Mouse (Mus musculus) brain, adult 2 months (tissue): ENCODE results near the gene Popdc3.
"Not testable (repeated sequence)": the region's sequence is repeated elsewhere in the genome, so short reads cannot be mapped to it uniquely, and the experiment has no call there.

Source experiments
- DNase-seq: peaks from one replicate; pipeline ENCODE4 v3.0.0; 2011; ENCODE audit warnings: low read depth, low spot score

Popdc3 gene

DNA sequence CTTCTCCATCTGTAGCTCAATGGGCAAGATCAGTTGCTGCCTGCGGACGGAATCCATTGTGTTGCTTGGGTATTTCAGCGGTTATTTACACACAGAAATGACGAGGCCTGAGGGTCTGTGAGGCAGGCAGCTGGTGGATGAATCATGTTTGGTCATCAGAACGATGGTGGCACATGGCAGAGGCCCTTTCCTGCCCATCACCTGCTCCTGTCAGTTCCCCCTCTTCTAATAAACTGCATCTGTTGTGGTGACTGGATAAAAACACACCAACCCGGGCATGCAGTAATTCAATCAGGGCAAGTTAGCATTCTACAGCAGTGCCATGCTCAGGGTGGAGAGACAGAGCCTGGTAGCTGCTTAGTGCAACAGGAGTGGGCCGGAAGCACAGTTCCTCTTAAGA, 133.7 kb downstream of the Popdc3 start:
- DNase-seq: no peak

DNA sequence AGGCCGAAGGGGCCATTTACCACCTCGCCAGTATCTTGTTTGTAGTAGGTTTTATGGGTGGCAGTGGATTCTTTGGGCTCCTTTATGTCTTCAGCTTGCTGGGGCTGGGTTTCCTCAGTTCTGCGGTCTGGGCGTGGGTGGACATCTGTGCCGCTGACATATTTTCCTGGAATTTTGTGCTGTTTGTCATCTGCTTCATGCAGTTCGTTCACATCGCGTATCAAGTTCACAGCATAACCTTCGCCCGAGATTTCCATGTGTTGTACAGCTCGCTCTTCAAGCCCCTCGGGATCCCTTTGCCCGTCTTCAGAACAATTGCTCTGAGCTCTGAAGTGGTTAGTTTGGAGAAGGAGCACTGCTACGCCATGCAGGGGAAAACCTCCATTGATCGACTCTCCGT, 137.0 kb downstream of the Popdc3 start:
- DNase-seq: peak; percentile 33

DNA sequence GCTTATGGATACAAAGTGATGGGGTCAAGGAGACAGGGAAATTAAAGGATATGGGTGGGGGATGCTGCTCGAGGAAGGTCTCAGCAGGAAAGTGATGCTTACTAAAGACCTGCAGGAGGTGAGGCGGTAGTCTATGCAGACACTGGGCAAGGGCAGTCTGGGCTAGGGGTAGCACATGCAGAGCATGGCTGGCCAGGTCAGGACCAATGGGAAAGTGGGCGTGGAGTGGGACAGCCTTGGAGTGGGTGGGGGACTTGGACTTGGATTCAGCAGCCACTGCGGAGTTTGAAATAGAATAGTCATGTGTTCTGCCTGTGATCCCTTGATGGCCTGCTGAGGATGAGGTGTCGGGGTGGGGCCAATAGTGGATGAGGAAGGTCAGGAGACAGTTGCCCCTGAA, 141.0 kb downstream of the Popdc3 start:
- DNase-seq: no peak

DNA sequence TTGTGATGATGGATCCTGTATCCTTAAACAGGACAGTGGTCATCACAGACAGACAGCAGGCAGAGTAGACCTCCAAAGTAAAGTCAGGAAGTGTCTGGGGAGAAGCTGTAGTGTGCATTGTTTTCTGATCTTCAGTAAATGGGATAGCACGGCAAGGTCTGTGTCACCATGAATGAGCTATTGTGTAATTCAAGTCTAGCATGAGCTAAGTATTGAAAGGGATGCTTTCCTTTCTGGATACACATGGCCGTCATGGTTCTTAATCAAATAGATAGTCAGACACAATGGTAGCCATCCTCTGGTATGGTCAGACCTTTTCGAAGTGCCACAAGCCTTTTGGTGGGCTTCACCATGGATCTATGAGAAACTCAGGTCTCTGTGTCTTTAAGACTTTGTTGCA, 142.4 kb downstream of the Popdc3 start:
- no peak for DNase-seq

DNA sequence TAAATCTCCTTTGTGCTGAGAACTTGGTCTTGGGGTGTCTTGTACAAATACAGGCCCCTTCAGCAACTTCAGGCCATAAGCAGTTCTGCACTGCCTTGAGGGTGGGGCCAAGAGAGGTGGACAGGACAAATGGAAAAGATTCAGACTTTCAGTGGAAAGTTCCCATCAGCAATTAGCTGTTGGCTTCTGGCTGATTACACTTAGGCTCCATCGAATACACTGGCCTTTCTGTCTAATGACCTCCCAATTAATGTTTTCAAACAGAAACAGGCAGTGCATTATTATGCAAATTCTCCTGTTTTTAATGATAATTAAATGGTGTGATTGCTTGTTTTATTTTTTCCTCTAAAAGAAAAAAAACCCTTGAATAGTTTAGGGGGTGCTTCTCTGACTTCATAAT, 146.3 kb downstream of the Popdc3 start:
- DNase-seq: no peak

DNA sequence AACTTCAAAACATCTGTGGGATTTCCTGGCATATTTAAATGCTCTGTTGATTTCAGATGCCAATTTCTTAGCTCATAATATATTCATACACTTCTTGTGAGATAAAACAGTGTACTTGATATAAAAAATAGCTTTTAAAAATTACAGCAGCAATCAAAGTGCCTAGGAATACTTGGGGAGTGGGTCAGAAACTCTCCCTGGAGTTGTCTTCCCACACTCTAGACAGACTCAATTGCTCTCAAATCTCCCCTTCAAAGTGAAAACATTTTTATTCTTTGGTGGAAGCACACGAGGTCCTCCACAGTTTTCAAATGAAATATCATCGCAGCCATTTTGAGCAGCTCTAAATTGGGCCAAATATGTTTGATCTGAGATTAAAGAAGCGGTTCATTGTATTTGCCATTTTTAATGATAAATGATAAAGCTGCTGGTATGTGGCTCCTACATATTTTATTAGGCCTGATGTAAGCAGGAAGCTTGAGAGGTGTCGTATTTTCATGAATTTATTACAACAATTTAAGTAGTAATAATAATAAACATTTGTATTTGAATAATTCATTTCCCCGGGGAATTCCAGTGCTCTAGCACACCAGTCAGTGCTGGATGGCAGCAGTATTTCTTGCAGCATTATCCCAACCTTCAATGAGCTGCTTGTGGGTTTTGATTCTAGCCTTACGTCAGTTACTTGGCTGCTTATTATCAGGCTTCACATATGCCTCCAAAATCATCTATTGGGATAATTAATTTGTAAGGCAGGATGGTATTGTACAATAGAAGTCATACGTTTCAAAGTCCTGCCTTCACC, 150.5 kb downstream of the Popdc3 start:
- no peak for DNase-seq

DNA sequence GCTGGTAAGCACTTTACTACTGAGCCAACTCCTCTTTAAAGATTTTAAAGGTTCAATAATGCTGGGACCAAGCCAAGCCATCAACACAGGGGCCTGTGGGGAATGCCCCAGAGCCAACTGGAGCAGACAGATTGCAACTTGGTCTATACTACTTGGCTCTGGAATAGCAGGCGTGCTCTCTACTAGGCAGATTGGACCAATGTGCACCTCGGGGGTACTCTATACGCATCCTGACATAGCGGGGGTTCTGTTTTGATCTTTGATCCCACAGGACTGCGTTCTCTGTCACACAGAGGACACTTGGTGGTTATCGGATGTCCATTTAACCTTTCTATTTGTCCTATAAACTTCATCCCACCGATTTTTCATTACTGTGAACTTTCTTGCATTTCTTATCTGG, 157.0 kb downstream of the Popdc3 start:
- DNase-seq: no peak

DNA sequence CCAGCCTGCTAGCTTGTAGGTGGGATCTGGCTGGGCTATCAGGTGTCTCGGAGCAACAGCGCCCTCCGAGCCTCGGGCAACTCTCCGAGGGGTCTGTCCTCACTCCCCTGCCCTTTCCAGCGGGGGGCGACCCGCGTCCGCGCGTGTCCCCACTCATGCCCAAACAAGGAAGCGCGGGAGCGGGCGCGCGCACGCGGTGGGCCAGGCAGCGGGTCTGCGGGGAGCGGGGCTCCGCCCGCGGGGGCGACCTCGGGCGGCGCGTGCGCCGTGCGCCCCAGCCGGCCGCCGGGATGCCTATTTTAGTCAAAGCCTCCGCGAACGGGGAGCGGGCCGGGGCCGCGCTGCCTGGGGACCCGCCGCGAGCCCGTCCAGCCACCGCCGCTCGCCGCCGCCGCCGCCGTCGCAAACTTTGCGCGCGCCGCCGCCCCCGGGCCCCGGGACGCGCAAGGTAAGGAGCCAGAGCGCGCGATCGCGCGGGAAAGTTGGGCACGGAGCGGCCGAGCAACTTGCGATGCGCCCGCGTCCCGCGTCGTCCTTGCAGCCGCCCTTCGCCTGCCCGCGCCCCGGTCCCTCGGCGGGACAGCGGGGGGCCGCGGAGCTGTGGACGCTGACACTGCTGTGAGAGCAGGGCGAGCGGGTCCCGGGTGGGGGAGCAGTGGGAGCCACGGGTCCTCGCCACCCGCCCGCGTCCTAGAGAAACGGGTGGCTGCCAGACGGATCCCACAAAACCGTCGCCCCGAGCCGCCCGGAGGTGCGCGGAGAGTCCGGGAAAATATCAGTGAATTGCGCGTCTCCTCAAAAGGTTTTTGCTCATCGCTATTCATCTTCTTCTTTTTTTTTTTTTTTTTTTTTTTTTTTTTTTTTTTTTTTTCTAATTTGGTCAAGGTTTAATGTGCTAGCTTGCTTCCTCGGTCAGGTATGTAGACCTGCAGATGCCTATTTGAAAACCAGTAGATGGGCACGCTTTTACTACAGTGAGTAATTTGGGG, 157.8 kb downstream of the Popdc3 start, which contains the start of gene Bves:
Gene Bves (plus strand): TSS at position 339 of the 989 bp plus-strand sequence.
- DNase-seq: peak; percentile 26

DNA sequence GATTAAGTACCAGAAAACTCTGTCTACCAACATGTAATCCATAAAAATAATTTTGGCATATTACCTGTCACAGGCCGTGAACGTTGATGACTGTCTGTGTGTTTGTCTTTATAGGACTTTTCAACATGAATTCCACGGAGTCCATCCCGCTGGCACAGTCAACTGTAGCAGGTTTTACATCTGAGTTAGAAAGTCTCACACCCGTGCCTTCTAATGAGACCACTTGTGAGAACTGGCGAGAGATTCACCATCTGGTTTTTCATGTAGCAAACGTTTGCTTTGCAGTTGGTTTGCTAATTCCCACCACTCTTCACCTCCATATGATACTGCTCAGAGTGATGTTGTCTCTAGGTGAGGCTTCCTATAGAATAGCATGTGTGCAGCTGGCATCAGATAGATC, 161.2 kb downstream of the Popdc3 start:
- no peak for DNase-seq

DNA sequence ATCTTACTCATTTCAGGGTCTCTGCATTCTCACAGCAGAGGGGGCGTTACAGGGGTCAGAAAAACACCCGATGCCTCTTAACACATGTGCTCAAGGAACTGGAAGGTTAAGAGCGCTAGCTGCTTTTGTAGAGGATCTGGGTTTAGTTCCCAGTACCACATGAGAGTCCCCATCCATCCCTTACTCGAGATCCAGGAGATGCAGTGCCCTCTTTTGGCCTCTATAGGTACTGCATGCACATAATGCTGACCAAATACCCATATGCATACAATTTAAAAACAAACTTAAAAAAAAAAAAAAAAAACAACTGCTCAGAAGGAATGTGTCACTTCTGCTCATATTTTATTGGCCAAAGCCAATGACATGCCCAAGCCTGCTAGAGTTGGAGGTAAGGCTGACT, 166.5 kb downstream of the Popdc3 start:
- DNase-seq: no peak

DNA sequence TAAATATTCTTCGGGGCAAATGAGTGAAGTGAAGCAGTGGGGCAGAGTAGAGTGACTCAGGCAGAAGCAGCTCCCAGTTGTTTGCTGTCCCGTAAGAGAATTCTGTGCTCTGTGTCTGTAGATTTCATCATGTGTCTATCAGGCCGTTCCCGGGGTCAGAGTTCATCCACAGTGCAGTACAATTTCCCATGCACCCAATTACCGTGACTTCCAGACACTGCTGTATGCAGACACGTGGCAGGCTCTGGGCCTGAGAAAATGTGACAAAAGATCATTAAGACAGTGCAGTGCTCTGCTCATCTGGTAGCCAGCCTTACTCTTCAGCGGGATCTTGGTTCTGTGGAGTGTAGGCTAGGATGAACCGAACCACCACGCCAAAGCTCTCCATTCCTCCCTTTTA, 167.3 kb downstream of the Popdc3 start:
- DNase-seq: no peak

DNA sequence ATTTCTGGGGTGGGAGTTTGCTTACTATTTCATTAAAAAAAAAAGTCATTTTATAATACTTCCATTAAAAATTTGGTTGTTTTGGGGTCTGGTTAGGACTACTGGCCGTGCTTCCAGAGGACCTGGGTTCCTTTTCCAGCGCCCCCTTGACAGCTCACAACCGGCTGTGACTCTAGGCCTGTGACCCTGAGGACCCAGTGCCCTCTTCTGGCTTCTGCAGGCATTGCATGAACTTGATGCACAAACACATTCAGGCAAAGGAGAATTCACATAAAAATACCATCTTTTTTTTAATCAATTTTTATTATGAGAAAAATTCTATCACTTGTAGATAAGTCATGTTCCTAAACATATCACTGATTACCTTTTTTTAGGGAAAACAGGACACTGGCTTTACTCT, 170.2 kb downstream of the Popdc3 start:
- DNase-seq: not testable (repeated sequence)

DNA sequence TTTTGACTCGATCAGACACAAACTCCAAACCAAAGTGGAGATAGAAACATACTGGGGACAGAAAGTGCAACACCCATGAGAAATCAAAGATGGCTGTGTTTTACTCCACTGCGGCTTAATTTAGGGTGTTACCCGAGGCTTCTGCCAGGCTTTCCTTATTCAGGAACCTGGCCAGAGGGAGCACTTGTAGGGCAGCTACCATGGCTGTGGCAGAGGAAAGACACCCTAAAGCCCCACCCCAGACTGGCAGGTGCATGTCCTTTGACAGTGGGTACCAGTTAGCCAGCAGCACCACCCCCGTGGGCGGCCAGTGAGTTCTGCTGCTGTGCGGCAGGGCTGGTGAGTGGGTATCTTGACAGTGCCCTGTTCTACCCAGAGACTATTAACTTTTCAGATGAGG, 178.2 kb downstream of the Popdc3 start:
- no peak for DNase-seq

DNA sequence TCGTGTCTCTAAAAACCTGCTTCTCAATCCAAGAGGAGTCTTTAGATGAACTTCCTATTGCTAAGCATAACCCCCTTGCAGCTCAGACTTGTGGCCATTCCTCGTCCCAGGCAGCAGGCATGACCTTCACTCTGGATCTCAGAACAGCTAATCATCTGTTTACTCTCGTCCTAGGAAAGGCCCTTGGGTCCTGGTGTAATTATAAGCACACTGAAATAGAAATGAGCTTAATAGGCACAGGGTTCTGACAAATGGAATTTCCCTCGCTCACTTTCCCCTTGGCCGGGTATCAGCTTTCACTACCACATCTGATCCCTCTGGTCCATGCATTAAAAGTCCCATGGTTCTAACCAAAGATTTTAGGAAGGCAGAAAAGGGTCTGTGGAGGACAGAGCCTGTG, 185.5 kb downstream of the Popdc3 start:
- DNase-seq: no peak

DNA sequence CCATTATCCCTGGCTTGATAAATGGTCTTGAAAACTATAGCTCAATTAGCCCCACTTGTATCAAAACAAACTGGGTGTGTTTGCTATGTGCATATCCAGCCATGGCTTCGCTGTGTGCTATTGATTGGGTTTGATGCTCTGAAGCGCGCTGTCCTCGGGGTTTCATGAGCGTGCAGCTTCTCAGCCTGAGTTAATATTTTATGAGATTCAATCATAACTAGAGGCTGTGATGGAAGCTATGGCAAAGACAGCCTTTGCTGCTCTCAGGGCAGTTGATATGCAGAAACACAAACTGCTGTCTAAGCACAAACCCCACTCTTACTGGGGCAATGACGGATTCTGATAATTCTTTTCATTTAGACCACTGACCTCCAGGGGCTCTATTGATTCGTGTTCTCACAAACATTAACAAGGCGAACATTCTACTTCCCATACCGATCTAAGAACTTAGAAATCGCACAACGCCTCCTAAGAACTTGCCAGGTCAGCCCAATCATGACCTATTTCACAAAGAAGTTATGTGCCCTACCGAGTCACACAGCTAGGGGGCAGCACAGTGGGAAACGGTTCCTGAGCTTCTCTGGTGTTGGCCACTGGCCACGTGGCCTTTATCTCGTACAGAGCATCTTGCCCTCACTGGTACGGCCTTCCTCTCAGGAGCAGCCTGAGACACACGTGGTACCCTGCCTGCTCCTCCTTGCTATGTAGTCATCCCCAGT, 189.2 kb downstream of the Popdc3 start:
- DNase-seq: no peak
